Mouse (Mus musculus) olfactory bulb, adult 2 months (tissue): ENCODE measurements around the gene C1qtnf1.

Experiments used
- CTCF ChIP-seq: fragments of 200-500 bp; IDR thresholded peaks from 2 replicates; pipeline ENCODE4 v1.5.1; 2012; ENCODE audit warnings: low read depth, mild to moderate bottlenecking, low read length, moderate library complexity; ENCODE audit not compliant: insufficient read depth
- POLR2A ChIP-seq: fragments of 200-500 bp; IDR thresholded peaks from 2 replicates; pipeline ENCODE4 v1.6.1; 2012; ENCODE audit warnings: mild to moderate bottlenecking, low read depth, low read length, moderate library complexity; ENCODE audit not compliant: insufficient read depth

- TF ChIP-seq CTCF (no peak), POLR2A (no peak)
Measured at GRCm38 (mm10) chr11:118399891-118400565, 28.0 kb upstream of the C1qtnf1 start.
